Mouse (Mus musculus) megakaryocyte, embryonic 14.5 days (primary cell): ENCODE data around the gene Zfp946.

Experiments
- FLI1 ChIP-seq: IDR thresholded peaks from 2 replicates; pipeline ENCODE4 v1.6.1; 2012; ENCODE audit warnings: low read length, inconsistent platforms, mixed read lengths
- GATA1 ChIP-seq: IDR thresholded peaks from 3 replicates; pipeline ENCODE4 v1.6.1; 2012; ENCODE audit warnings: mixed read lengths, low read length, inconsistent platforms, borderline replicate concordance

DNA sequence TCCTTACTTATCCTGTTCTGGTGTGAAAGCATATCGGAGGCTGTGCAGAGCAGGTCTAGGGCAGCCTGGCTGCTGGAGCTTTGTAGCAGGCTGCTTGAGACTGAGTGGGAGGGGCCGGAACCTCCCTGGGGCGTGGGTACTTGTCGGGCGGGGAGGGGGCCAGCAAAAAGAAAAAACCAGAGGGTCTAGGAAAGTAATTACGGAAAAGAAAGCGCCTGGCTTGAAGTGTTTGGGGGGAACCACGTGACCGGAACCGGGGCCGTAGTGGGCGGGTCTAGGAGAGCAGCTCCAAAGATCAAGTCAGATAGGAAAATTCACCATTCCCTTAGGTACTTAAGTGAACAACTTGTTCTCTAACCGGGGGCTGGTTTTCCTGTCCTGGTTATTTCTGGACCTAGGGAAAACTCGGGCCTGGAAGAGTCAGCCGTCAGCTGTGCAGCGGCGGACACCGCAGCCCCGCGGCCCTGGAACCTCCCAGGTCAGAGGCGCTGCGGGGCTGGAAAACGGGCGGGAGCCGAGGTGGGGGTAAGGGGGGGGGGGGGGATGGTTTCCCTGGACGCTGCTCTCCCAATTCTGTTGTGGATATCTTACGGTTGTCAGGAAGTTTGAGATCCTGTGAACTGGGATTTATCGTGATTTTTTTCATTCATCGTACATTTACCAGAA is at the start of gene Zfp946:
- no peak for TF ChIP-seq GATA1
- no peak for TF ChIP-seq FLI1
